Mouse (Mus musculus): Measurements from ENCODE around the gene Map4k3. TPM values are rescaled to one million over a fixed set of nuclear protein-coding genes. Genes with fewer than 3 reads are reported as not detected.
"Not testable (repeated sequence)": the region's sequence is repeated elsewhere in the genome, so short reads cannot be mapped to it uniquely, and the experiment has no call there.

Gene Map4k3
- polyA plus RNA-seq (2016; fragmentation: Nextera tagmentation; extraction: Ambion mirVana), result 5.8 and 6.3 TPM in 2 replicates

- 2% methylated on average over 59 of the region's 64 CpGs for WGBS (ENCODE audit: insufficient replicate concordance)
- Histone ChIP-seq H3K4me1 (peaks cover 26% of the 10 kb centered on the region), H3K9me3 (replicated peaks) (no peaks in the 10 kb centered on the region), H3K36me3 (0 out of 2 replicates have a peak, but pooled peaks cover 4% of the 10 kb centered on the region), H3K4me2 (peak within 1 kb of the TSS; percentile 95), H3K9ac (peak within 1 kb of the TSS; percentile 78), H3K27ac (peak within 1 kb of the TSS; percentile 80), H3K27me3 (replicated peaks) (peaks cover 10% of the 10 kb centered on the region), H3K4me3 (peak within 1 kb of the TSS; percentile 75)
- ATAC-seq, result peak; percentile 83
These were observed at the start of gene Map4k3 for GRCm38 (mm10) chr17:80728062-80728858. Gene Map4k3 (minus strand): TSS chr17:80728485.

DNA sequence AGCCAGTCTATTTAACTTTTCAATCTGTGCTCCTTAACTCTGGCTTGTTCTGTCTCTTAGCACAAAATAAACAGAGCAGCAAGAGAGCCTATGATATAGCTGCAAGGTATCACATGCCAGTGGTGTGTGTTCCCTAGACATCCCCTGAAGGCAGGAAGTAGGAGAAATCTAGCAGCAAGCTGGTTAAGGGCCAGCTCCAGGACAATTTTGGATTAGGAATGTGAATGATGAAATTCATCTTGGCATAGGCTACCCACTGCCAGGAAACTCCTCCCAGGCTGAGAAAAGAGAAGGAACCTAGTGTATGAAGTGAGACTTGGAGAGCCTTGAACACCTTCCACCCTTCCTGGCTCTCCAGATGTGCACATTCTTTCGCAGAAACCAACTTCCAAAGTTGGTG, 49.3 kb upstream of the Map4k3 start:
- ATAC-seq, result no peak
- 73% methylated on average over 1 of the region's 1 CpGs for WGBS (ENCODE audit: insufficient replicate concordance)

DNA sequence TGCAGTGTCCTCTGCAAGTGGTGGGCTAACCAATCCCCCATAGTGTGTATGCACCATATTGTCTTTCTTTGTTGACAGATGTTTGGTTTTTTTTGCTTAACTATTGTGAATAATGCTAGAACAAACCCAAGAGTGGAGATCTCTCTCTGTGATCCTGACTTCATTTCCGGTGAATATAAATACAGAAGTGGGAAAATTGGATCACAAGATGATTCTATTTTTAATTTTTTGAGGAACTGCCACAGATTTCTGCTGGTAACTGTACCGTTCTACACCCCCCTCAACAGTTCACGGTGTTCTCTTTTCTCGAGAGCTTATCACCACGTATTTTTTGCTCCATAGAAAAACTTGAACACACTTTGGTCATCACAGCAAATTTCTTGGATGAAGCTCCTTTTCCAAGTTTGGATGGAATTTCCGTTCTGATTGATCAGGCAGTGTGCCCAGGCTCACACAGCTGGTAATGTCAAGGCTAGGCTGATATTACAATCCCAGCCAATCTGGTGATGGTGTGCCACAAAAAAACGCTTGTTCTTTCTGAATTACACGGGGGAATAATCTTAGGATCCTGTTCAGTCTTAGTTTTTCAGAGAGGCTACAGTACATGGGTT, 47.0 kb upstream of the Map4k3 start:
- ATAC-seq, result no peak
- Histone ChIP-seq H3K9me3 (replicated peaks) (no peaks in the 10 kb centered on the region), H3K4me2 (no peak overlapping the region), H3K27me3 (replicated peaks) (no peaks in the 10 kb centered on the region), H3K4me3 (no peak overlapping the region), H3K27ac (no peak overlapping the region), H3K36me3 (no peaks in the 10 kb centered on the region), H3K9ac (no peak overlapping the region), H3K4me1 (no peaks in the 10 kb centered on the region)
- 54% methylated on average over 8 of the region's 8 CpGs for WGBS (ENCODE audit: insufficient replicate concordance)

More for the DNA sequence above, 49.3 kb upstream of the Map4k3 start:
- Histone ChIP-seq H3K4me3 (no peak overlapping the region), H3K9me3 (replicated peaks) (no peaks in the 10 kb centered on the region), H3K27ac (no peak overlapping the region), H3K4me1 (no peaks in the 10 kb centered on the region), H3K4me2 (no peak overlapping the region), H3K27me3 (replicated peaks) (no peaks in the 10 kb centered on the region), H3K36me3 (no peaks in the 10 kb centered on the region), H3K9ac (no peak overlapping the region)

GRCm38 (mm10) chr17:80772545-80773453, 44.5 kb upstream of the Map4k3 start:
- Histone ChIP-seq H3K27ac (no peak overlapping the region), H3K4me1 (no peaks in the 10 kb centered on the region), H3K4me3 (no peak overlapping the region), H3K36me3 (no peaks in the 10 kb centered on the region), H3K9ac (no peak overlapping the region), H3K27me3 (replicated peaks) (no peaks in the 10 kb centered on the region), H3K4me2 (no peak overlapping the region), H3K9me3 (replicated peaks) (no peaks in the 10 kb centered on the region)
- 63% methylated on average over 14 of the region's 14 CpGs for WGBS (ENCODE audit: insufficient replicate concordance)
- ATAC-seq, result no peak

DNA sequence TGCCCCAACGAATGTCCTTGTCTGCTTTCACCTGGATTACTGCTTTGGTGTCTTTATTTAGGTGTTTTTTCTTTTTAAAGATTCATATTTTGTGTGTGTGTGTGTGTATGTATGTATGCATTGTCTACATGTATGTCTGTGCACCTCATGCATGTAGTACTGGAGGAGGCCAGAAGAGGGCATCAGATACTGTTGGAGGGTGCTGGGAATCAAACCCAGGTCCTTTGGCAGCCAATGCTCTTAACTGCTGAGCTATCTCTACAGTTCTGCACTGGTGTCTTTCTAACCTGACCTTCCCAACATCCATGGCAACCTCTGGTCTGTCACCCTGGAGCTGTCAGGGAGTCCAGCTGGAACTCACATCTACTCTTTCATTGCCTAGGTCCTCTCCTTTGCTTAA, 41.8 kb upstream of the Map4k3 start:
- Histone ChIP-seq H3K4me3 (no peak overlapping the region), H3K9ac (no peak overlapping the region), H3K4me2 (no peak overlapping the region), H3K36me3 (no peaks in the 10 kb centered on the region), H3K27me3 (replicated peaks) (no peaks in the 10 kb centered on the region), H3K9me3 (replicated peaks) (no peaks in the 10 kb centered on the region), H3K4me1 (no peaks in the 10 kb centered on the region), H3K27ac (no peak overlapping the region)
- WGBS (ENCODE audit: insufficient replicate concordance), result 52% methylated on average over 1 of the region's 1 CpGs
- ATAC-seq, result no peak

- no peak overlapping the region for H3K9ac ChIP-seq
- peaks cover 16% of the 10 kb centered on the region for H3K4me1 ChIP-seq
- no peaks in the 10 kb centered on the region for H3K36me3 ChIP-seq
- H3K27ac ChIP-seq, result no peak overlapping the region
- H3K4me2 ChIP-seq, result no peak overlapping the region
- no peak for ATAC-seq
- H3K9me3 ChIP-seq (replicated peaks), result no peaks in the 10 kb centered on the region
- no peaks in the 10 kb centered on the region for H3K27me3 ChIP-seq (replicated peaks)
- no peak overlapping the region for H3K4me3 ChIP-seq
- WGBS (ENCODE audit: insufficient replicate concordance), result 48% methylated on average over 2 of the region's 2 CpGs
These were observed 36.9 kb upstream of the Map4k3 start for GRCm38 (mm10) chr17:80765204-80765603.

- peak; percentile 59; the same call in 1 of the 2 replicates for ATAC-seq
- no peaks in the 10 kb centered on the region for H3K36me3 ChIP-seq
- H3K4me3 ChIP-seq, result no peak overlapping the region
- 25% methylated on average over 11 of the region's 11 CpGs for WGBS (ENCODE audit: insufficient replicate concordance)
- no peak overlapping the region for H3K27ac ChIP-seq
- peaks cover 16% of the 10 kb centered on the region for H3K4me1 ChIP-seq
- H3K27me3 ChIP-seq (replicated peaks), result no peaks in the 10 kb centered on the region
- H3K9me3 ChIP-seq (replicated peaks), result no peaks in the 10 kb centered on the region
- no peak overlapping the region for H3K9ac ChIP-seq
- 0 out of 2 replicates have a peak overlapping the region, but pooled peaks have one; percentile 16 for H3K4me2 ChIP-seq
These were observed 34.9 kb upstream of the Map4k3 start for GRCm38 (mm10) chr17:80763065-80763681.

DNA sequence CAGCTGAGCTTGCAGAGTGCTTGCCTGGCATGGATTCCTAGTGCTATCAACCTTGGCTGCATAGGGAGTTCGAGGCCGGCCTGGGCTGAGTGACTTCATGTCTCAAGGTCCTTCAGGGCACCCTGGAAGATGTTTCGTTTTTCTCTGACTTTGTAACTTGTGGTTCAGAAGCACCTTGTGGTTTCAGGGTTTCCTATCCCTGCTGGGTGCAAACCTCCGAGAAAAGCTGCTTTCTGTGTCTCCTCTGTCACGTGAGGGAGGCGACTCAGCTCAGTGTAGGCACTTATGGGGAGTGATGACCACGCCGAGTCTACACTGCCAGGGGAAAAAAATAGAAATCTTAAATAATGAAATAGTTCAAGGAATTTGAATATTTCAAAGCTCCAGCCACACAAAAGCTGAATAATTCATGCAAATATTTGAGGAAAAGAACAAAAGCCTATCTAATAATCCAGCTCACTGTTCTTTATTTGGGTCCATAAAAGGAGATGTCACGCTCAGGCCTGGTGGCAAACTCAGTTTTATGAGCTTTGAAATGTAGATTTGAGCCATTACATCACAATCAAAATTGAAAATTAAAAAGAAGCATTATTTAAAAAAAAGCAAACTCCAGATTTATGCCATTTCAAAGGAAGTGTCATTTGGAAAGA, 34.2 kb upstream of the Map4k3 start:
- Histone ChIP-seq H3K4me3 (no peak overlapping the region), H3K4me1 (peaks cover 16% of the 10 kb centered on the region), H3K4me2 (no peak overlapping the region), H3K9ac (no peak overlapping the region), H3K9me3 (replicated peaks) (no peaks in the 10 kb centered on the region), H3K27ac (no peak overlapping the region), H3K36me3 (no peaks in the 10 kb centered on the region), H3K27me3 (replicated peaks) (no peaks in the 10 kb centered on the region)
- no peak for ATAC-seq
- WGBS (ENCODE audit: insufficient replicate concordance), result 44% methylated on average over 9 of the region's 9 CpGs

DNA sequence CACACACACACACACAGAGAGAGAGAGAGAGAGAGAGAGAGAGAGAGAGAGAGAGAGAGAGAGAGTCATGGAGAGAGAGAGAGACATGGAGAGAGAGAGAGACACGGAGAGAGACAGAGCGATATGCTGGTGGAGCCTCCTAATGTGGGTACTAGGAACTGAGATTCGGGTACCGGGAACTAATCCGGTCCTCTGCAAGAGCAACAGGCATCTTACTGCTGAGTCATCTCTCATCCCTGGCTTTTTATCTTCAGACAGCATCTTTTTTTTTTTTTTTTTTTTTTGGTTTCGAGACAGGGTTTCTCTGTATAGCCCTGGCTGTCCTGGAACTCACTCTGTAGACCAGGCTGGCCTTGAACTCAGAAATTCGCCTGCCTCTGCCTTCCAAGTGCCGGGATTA, 32.9 kb upstream of the Map4k3 start:
- not testable (repeated sequence) for H3K9me3 ChIP-seq (replicated peaks); H3K4me2 ChIP-seq; H3K27me3 ChIP-seq (replicated peaks); H3K9ac ChIP-seq; H3K36me3 ChIP-seq; H3K27ac ChIP-seq; H3K4me3 ChIP-seq; ATAC-seq
- peaks cover 16% of the 10 kb centered on the region for H3K4me1 ChIP-seq
- WGBS (ENCODE audit: insufficient replicate concordance), result 68% methylated on average over 7 of the region's 8 CpGs

DNA sequence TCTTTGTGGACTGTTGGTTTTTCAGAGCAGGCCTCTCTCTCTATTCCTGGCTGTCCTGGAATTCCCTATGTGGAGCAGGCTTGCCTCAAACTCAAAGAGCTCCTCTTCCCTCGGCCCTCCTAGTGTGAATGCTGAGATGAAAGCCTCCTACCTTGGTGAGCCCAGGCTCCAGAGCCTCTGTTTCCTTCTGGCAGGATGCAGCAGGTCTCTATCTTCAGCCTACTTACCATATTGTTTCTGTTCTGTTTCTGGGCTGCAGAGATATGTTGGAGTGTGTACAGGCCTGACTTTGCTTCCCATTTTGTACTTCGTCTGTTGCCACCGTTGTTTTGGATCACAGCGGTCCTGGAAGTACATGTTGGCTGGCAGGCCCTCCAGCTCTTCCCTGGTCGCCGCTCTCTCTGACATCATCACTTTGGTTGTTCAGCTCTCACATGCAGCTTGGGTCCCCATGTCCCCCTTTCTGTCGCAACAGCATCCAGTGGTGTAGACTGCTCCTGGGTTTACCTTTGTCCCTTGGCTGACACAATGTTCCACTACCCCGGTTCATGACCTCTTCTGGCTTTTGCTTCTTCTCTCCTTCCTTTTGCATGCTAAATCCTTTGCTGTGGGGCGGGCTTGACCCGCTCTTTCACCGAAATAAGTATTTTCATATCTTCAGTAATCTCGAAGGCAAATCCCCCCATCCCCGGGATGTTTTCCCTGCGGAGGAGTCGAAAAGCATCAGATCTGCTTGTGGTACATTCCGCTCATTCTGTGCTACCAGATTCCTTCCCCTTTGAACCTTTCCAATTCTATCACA, 32.3 kb upstream of the Map4k3 start:
- Histone ChIP-seq H3K4me3 (no peak overlapping the region), H3K4me2 (no peak overlapping the region), H3K9me3 (replicated peaks) (no peaks in the 10 kb centered on the region), H3K27ac (no peak overlapping the region), H3K27me3 (replicated peaks) (no peaks in the 10 kb centered on the region), H3K4me1 (peaks cover 16% of the 10 kb centered on the region), H3K36me3 (no peaks in the 10 kb centered on the region), H3K9ac (no peak overlapping the region)
- WGBS (ENCODE audit: insufficient replicate concordance), result 79% methylated on average over 16 of the region's 16 CpGs
- peak; percentile 27; the same call in 1 of the 2 replicates for ATAC-seq
